Mouse (Mus musculus): ENCODE measurements around the gene Lcat. TPM values are rescaled to one million over a fixed set of nuclear protein-coding genes. Genes with fewer than 3 reads are reported as not detected.

The Lcat gene
- polyA plus RNA-seq, 1 experiment from 2014 or later, result 2.0 TPM

DNA sequence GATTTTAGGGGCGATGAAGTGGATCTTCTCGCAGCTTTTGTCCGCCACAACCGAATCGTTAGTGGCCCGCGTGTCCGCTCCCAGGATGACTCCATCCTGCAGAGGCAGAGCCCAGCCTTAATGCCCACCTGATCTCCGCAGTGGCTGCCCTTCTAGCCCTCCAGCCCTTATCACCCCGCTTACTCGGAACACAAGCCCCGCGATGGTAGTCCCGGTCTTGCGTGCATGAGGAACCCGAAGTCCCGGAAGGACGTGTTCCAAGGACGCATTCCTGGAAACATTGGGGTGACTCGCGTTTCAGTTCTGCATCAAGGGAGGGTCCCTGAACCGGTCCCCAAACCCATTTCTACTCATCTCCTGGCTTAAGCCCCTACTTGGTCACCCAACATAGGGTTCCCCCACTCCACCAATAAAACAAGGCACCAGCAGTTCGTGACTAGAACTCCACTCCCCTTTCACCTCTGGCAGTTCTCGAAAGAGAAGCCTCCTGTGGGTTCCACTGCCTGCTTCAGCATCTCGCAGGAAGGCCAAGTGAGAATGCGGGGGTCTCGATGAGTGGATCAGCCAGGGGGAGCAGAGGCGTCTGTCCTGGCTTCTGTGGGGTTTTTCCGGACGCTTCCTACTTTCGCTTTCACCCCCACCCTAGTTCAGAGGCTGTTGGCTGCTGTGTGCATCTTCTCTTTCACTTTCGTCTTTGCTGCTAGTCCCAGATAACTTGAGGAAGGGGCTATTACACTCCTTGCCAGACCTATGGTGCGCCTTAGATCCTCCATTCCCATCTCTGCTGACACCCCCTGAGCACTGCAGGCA lies 5.5 kb downstream of the Lcat start:
- Histone ChIP-seq H3K27me3 (ENCODE audit: low read depth, poor library complexity, severe bottlenecking) (no peaks in the 10 kb centered on the region), H3K9me3 (replicated peaks) (no peaks in the 10 kb centered on the region), H3K4me1 (peaks cover 33% of the 10 kb centered on the region), H3K4me3 (peak overlapping the region; percentile 83), H3K36me3 (peaks cover 28% of the 10 kb centered on the region), H3K27ac (peak overlapping the region; percentile 89)
- WGBS, result 1% methylated on average over 33 of the region's 33 CpGs
- peak; percentile 44 for DNase-seq (ENCODE audit: low spot score)

DNA sequence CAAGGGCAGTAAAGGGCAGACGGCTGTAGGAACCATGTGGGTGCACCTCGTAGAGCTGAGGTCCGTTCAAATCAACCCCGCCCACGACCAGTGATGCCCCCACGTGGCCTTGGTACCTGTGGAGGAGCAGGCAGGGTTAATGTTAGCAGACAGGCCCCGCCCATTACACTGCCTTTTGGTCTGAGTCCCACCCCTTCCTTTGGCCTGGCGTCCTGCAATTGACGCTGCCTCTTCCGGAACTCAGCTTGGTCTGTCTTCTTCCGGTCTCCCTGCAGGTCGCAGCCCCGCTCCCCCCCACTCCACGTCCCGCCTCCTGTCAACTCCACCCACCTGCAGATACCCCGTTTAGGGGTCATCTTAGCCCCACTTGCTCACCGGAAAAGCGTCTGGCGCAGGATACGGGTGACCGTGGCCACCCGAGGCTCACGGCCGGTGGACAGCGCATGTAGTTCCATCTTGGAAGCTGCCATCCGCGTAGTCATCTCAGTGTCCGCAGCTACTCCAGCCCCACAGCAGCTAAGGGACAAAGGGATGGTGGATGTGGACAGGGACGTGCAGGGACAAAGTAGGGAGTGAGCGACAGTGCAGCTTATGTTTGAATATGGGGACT lies 6.2 kb downstream of the Lcat start:
- Histone ChIP-seq H3K36me3 (peaks cover 25% of the 10 kb centered on the region), H3K27ac (peak overlapping the region; percentile 89), H3K27me3 (ENCODE audit: low read depth, poor library complexity, severe bottlenecking) (no peaks in the 10 kb centered on the region), H3K4me1 (peaks cover 33% of the 10 kb centered on the region), H3K9me3 (replicated peaks) (no peaks in the 10 kb centered on the region), H3K4me3 (peak overlapping the region; percentile 83)
- DNase-seq (ENCODE audit: low spot score), result peak; percentile 90
- WGBS, result under 1% methylated on average over 30 of the region's 30 CpGs

DNA sequence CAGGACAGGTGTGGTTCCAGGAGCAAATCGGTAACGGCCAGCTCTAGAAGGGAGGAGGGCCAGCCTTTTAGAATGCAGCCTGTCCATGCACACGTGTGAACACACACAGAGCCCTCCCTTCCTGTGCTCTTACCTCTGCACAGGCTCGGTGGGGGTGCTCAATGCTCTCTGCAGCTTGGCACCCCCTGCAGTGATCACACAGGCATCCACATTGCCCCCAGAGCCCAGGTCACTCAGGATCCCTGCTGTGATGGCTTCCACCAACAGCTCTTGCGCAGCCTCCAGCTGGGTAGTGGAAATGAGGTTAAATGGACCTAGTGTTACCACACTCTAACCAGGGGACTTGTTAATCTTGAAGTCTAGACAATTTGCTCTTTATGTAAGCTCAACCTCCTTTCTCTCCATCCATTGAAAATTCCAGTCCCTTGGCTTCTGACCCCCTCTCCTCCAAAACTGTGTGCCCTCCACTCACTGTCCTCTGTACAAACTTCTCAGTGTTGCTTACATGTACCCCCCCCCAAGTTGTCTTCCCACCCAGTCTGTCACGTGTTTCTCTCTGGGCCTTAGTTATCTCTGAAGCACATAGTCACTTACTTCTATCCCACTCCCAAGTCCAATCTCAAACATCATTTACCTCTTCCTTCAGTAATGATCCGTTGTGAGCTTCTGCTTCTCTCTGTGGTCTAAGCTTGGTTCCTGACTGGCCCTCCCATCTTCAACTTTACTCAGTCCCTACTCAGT lies 7.1 kb downstream of the Lcat start:
- H3K27ac ChIP-seq, result peak overlapping the region; percentile 89
- H3K36me3 ChIP-seq, result peaks cover 24% of the 10 kb centered on the region
- no peak for DNase-seq (ENCODE audit: low spot score)
- H3K4me1 ChIP-seq, result peaks cover 33% of the 10 kb centered on the region
- peak overlapping the region; percentile 83 for H3K4me3 ChIP-seq
- 38% methylated on average over 7 of the region's 7 CpGs for WGBS
- no peaks in the 10 kb centered on the region for H3K9me3 ChIP-seq (replicated peaks)
- H3K27me3 ChIP-seq (ENCODE audit: low read depth, poor library complexity, severe bottlenecking), result no peaks in the 10 kb centered on the region

DNA sequence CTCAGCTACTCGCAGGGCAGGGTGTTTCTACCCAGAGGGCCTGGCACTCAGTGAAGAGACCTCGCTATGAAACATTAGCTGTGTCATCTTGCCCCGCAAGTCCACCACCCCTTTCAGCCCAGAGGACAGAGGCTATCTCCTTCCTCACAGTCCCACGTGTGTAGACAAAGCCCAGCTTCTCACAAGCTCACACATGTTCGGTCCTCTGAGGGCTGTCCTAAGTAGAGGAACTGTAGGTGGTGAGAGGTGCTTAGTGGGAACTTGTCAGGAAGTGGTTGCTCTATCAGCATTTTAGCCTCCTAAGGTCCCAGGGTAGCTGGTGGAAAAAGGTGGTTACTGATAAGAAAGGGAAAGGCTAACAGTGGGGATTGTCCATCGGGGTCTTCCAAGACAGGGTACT lies 8.1 kb downstream of the Lcat start:
- H3K4me3 ChIP-seq, result no peak overlapping the region
- no peak for DNase-seq (ENCODE audit: low spot score)
- peaks cover 33% of the 10 kb centered on the region for H3K4me1 ChIP-seq
- H3K9me3 ChIP-seq (replicated peaks), result no peaks in the 10 kb centered on the region
- no peaks in the 10 kb centered on the region for H3K27me3 ChIP-seq (ENCODE audit: low read depth, poor library complexity, severe bottlenecking)
- no peak overlapping the region for H3K27ac ChIP-seq
- 88% methylated on average over 6 of the region's 6 CpGs for WGBS
- H3K36me3 ChIP-seq, result peaks cover 26% of the 10 kb centered on the region

- Histone ChIP-seq H3K27me3 (ENCODE audit: low read depth, poor library complexity, severe bottlenecking) (no peaks in the 10 kb centered on the region), H3K9me3 (replicated peaks) (no peaks in the 10 kb centered on the region), H3K27ac (no peak within 1 kb of the TSS), H3K36me3 (peaks cover 26% of the 10 kb centered on the region), H3K4me1 (peaks cover 33% of the 10 kb centered on the region), H3K4me3 (no peak within 1 kb of the TSS)
- WGBS, result 83% methylated on average over 2 of the region's 2 CpGs
- DNase-seq (ENCODE audit: low spot score), result no peak
Observed at GRCm38 (mm10) chr8:105933762-105934161, 9.4 kb downstream of the Lcat start, which contains the start of gene Ctrl. Gene Ctrl, minus strand, starts transcription at chr8:105933862.

DNA sequence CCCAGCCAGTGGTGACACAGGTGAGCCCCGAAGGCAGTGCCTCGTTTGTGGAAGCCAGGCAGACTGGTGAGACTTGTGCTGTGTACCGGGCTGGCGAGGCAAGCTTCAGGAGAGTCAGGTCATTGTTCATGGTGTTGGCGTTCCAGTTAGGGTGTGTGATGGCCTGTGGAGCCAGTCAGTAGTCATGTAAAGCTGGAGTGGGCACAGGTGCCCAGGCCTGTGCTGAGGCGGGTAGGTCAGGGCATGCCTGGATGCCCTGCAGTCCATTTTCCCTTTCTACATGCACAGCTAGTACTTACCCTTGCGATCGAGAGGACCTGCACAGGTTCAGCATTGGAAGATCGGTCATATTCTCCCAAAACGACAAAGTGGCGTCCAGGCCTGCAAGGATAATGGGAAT lies 10.7 kb downstream of the Lcat start:
- H3K27me3 ChIP-seq (ENCODE audit: low read depth, poor library complexity, severe bottlenecking), result no peaks in the 10 kb centered on the region
- no peak overlapping the region for H3K27ac ChIP-seq
- H3K9me3 ChIP-seq (replicated peaks), result no peaks in the 10 kb centered on the region
- WGBS, result 94% methylated on average over 11 of the region's 11 CpGs
- DNase-seq (ENCODE audit: low spot score), result no peak
- H3K4me3 ChIP-seq, result no peak overlapping the region
- H3K36me3 ChIP-seq, result peaks cover 27% of the 10 kb centered on the region
- H3K4me1 ChIP-seq, result peaks cover 23% of the 10 kb centered on the region

GRCm38 (mm10) chr8:105931271-105931670 lies 11.9 kb downstream of the Lcat start:
- H3K36me3 ChIP-seq, result peaks cover 32% of the 10 kb centered on the region
- no peak for DNase-seq (ENCODE audit: low spot score)
- H3K27ac ChIP-seq, result no peak overlapping the region
- H3K27me3 ChIP-seq (ENCODE audit: low read depth, poor library complexity, severe bottlenecking), result no peaks in the 10 kb centered on the region
- no peaks in the 10 kb centered on the region for H3K9me3 ChIP-seq (replicated peaks)
- peaks cover 13% of the 10 kb centered on the region for H3K4me1 ChIP-seq
- WGBS, result 95% methylated on average over 3 of the region's 3 CpGs
- H3K4me3 ChIP-seq, result no peak overlapping the region

- no peaks in the 10 kb centered on the region for H3K9me3 ChIP-seq (replicated peaks)
- H3K4me3 ChIP-seq, result no peak overlapping the region
- H3K4me1 ChIP-seq, result peaks cover 6% of the 10 kb centered on the region
- 15% methylated on average over 8 of the region's 8 CpGs for WGBS
- H3K27me3 ChIP-seq (ENCODE audit: low read depth, poor library complexity, severe bottlenecking), result no peaks in the 10 kb centered on the region
- DNase-seq (ENCODE audit: low spot score), result peak; percentile 90
- H3K36me3 ChIP-seq, result peaks cover 36% of the 10 kb centered on the region
- peak overlapping the region; percentile 72 for H3K27ac ChIP-seq
Observed at GRCm38 (mm10) chr8:105930602-105931001, 12.6 kb downstream of the Lcat start.

DNA sequence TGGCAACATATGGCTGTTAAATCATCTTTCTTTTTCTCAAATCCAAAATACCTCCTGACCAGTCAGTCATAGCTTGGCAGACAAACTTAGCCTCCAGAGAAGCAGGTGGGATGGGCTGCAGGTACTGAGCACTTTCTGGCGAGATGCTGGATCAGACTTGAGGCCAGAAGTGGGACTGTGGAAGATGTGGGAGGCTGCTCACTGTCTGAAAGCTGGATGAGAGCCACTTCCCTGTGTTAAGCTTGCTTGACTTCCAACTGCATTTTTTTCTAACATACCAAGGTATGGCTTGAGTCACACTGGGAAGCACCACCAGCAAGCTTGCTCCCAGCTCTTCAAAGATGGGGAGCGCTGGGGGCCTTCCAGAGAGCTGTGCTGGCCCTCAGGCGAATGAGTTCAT lies 18.1 kb downstream of the Lcat start:
- peaks cover 40% of the 10 kb centered on the region for H3K36me3 ChIP-seq
- no peak overlapping the region for H3K27ac ChIP-seq
- no peak for DNase-seq (ENCODE audit: low spot score)
- WGBS, result 72% methylated on average over 3 of the region's 3 CpGs
- no peaks in the 10 kb centered on the region for H3K4me1 ChIP-seq
- H3K4me3 ChIP-seq, result no peak overlapping the region
- H3K9me3 ChIP-seq (replicated peaks), result no peaks in the 10 kb centered on the region
- no peaks in the 10 kb centered on the region for H3K27me3 ChIP-seq (ENCODE audit: low read depth, poor library complexity, severe bottlenecking)

- Histone ChIP-seq H3K4me1 (no peaks in the 10 kb centered on the region), H3K27ac (no peak overlapping the region), H3K27me3 (ENCODE audit: low read depth, poor library complexity, severe bottlenecking) (no peaks in the 10 kb centered on the region), H3K4me3 (no peak overlapping the region), H3K36me3 (peaks cover 61% of the 10 kb centered on the region), H3K9me3 (replicated peaks) (no peaks in the 10 kb centered on the region)
- 93% methylated on average over 3 of the region's 3 CpGs for WGBS
- no peak for DNase-seq (ENCODE audit: low spot score)
Observed at GRCm38 (mm10) chr8:105919390-105919789, 23.8 kb downstream of the Lcat start.

GRCm38 (mm10) chr8:105900941-105901616 lies 42.1 kb downstream of the Lcat start:
- Histone ChIP-seq H3K27me3 (ENCODE audit: low read depth, poor library complexity, severe bottlenecking) (no peaks in the 10 kb centered on the region), H3K9me3 (replicated peaks) (no peaks in the 10 kb centered on the region), H3K4me3 (peak overlapping the region; percentile 77), H3K27ac (peak overlapping the region; percentile 94), H3K4me1 (peaks cover 9% of the 10 kb centered on the region), H3K36me3 (no peaks in the 10 kb centered on the region; the same call in 1 of the 2 replicates)
- DNase-seq (ENCODE audit: low spot score), result no peak
- 42% methylated on average over 16 of the region's 16 CpGs for WGBS

DNA sequence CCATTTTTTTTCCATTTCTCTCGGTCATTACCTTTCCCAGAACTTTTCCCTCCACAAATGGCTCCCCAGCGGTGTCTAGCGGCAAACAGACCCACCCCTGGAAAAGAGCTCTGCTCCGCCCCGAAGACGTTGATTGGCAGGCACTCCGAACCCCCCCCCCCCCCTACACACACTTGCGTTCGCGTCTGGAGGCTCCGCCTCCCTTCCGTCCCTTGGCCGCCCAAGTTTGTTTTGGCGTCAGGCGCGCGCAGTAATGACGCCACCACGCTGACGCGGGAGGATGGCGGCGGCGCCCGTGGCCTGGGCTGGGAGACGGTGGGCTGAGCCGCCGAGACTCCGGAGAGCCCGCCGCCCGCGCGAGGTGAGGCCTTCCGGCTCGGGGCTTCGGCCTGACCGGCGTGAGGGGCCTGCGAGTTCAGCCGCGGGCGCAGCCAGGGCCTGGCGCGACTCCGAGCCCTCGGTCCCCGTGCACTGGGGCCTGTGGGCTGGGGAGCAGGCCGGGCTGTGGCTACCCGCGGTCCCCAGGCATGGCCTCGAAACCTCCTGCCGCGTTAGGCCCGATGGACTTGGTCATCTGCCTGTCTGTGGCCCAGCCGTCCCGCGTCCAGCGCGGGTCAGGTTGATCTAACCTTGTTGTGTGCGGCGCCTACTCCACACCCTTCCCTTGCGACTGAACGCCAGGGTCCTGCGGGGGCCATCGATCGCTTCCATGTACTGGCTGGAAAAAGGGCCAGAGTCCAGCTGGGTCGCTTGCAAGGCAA lies 42.8 kb downstream of the Lcat start, which contains the start of gene Pskh1:
Gene Pskh1 (plus strand): TSS at position 262 of the 761 bp plus-strand sequence.
- Histone ChIP-seq H3K4me1 (peaks cover 9% of the 10 kb centered on the region), H3K27me3 (ENCODE audit: low read depth, poor library complexity, severe bottlenecking) (no peaks in the 10 kb centered on the region), H3K36me3 (no peaks in the 10 kb centered on the region; the same call in 1 of the 2 replicates), H3K4me3 (peak within 1 kb of the TSS; percentile 77), H3K27ac (peak within 1 kb of the TSS; percentile 94), H3K9me3 (replicated peaks) (no peaks in the 10 kb centered on the region)
- peak; percentile 96 for DNase-seq (ENCODE audit: low spot score)
- WGBS, result under 1% methylated on average over 68 of the region's 68 CpGs
